Mouse (Mus musculus) ES-E14 (cell line): ENCODE measurements around the gene Rnf151.

Experiments used
- HCFC1 ChIP-seq: IDR thresholded peaks from 2 replicates; pipeline ENCODE4 v1.6.1; 2012; ENCODE audit warnings: low read length, inconsistent platforms, borderline replicate concordance; ENCODE audit not compliant: insufficient read depth
- MAFK ChIP-seq: IDR thresholded peaks from 2 replicates; pipeline ENCODE4 v1.6.1; 2014; ENCODE audit warnings: mild to moderate bottlenecking, low read depth, low read length, inconsistent platforms; ENCODE audit not compliant: insufficient read depth

- no peak for TF ChIP-seq HCFC1
- TF ChIP-seq MAFK: no peak
These were observed 1.6 kb downstream of the Rnf151 start for GRCm38 (mm10) chr17:24716166-24716682.
